Mouse (Mus musculus) midbrain, postnatal 0 days (tissue): Measurements from ENCODE around the gene Chst11. TPM values are rescaled to one million over a fixed set of nuclear protein-coding genes. Genes with fewer than 3 reads are reported as not detected.
A peak's percentile ranks its signal among the peaks of the same experiment; 100 is the strongest.

ENCODE experiments used
- ATAC-seq: fragments of 200-750 bp; cut with Nextera tagmentation; 2 replicates; pipeline ENCODE4 v1.8.0; 2017; ENCODE audit warnings: moderate number of reproducible peaks, mild to moderate bottlenecking, moderate TSS enrichment, moderate library complexity; ENCODE audit not compliant: low FRiP score
- DNase-seq: peaks from one replicate; pipeline ENCODE4 v3.0.0-alpha.2; 2015; ENCODE audit warnings: low spot score
- H3K27ac ChIP-seq: fragments of 300-500 bp; sonication (generic); 2 replicates; pipeline ENCODE4 v1.5.1; 2014; ENCODE audit warnings: low read depth, mild to moderate bottlenecking, low read length, mixed read lengths
- H3K27me3 ChIP-seq: fragments of 300-500 bp; sonication (generic); 2 replicates; pipeline ENCODE4 v1.6.1; 2014; ENCODE audit warnings: low read length, control low read depth, mixed read lengths; ENCODE audit not compliant: insufficient read depth
- H3K36me3 ChIP-seq: fragments of 300-500 bp; sonication (generic); 2 replicates; pipeline ENCODE4 v1.6.1; 2014; ENCODE audit warnings: low read length, control low read depth, mixed read lengths; ENCODE audit not compliant: insufficient read depth
- H3K4me1 ChIP-seq: fragments of 300-500 bp; sonication (generic); 2 replicates; pipeline ENCODE4 v1.6.1; 2014; ENCODE audit warnings: mild to moderate bottlenecking, control low read depth, antibody characterized with exemption, low read length, mixed read lengths; ENCODE audit not compliant: insufficient read depth
- H3K4me2 ChIP-seq: fragments of 300-500 bp; sonication (generic); 2 replicates; pipeline ENCODE4 v1.6.1; 2014; ENCODE audit warnings: low read depth, mild to moderate bottlenecking, low read length, mixed read lengths; ENCODE audit not compliant: poor library complexity, severe bottlenecking
- H3K4me3 ChIP-seq: fragments of 300-500 bp; sonication (generic); 2 replicates; pipeline ENCODE4 v1.5.1; 2014; ENCODE audit warnings: low read depth, mild to moderate bottlenecking, low read length, moderate library complexity
- H3K9ac ChIP-seq: fragments of 300-500 bp; sonication (generic); replicated peaks from 2 replicates; pipeline ENCODE4 v1.6.1; 2014; ENCODE audit warnings: mild to moderate bottlenecking, low read length, moderate library complexity, mixed read lengths; ENCODE audit not compliant: poor library complexity, severe bottlenecking
- H3K9me3 ChIP-seq: fragments of 300-500 bp; sonication (generic); 2 replicates; pipeline ENCODE4 v1.6.1; 2016; ENCODE audit warnings: low read length, control low read depth
- CTCF ChIP-seq: IDR thresholded peaks from 2 replicates; pipeline ENCODE4 v1.5.1; 2016; ENCODE audit warnings: antibody characterized with exemption, mild to moderate bottlenecking
- WGBS: fragments of 180-500 bp; shearing (Covaris S2); extraction: QIAGEN DNeasy Blood & Tissue Kit; methylation state at CpG from one replicate; pipeline ENCODE4 v1.1.7; 2014; 5-methylcytosine and 5-hydroxymethylcytosine counted together
- polyA plus RNA-seq: library from polyadenylated mRNA; unstranded; fragments of >200 nt; fragmentation: Nextera tagmentation; extraction: Ambion mirVana; gene quantifications from 2 replicates; pipeline ENCODE4 v1.2.1, GENCODE M21; 2015
- total RNA-seq: library from RNA; depleted of rRNA; stranded (reverse); fragments of >200 nt; gene quantifications from 2 replicates; pipeline ENCODE4 v1.2.3, GENCODE M21; 2014

Gene Chst11
- total and polyA plus RNA-seq, 2 experiments from 2014 or later: 2.8 to 20.5 TPM

DNA sequence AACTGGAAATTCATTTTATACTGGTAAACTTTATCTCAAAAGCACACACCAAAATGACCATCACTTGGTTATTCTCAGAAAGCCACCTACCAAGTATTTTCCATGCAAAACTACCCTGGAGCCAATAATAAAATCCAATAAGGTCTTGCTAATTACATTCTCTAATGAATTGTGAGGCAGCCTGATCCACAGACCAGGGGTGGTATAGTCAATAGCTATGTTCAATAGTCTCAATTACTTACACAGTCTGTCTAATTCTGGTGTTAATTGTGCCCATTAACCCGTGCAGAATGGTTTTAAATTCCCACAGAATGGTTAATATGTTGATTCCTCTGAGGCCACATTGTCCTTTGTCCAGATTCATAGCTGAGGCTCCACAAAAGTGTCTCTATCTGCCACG lies 233.5 kb downstream of the Chst11 start:
- no peaks in the 10 kb centered on the region for H3K9me3 ChIP-seq
- H3K4me2 ChIP-seq: no peak overlapping the region
- H3K27me3 ChIP-seq: no peaks in the 10 kb centered on the region
- no peak overlapping the region for H3K9ac ChIP-seq
- H3K27ac ChIP-seq: no peak overlapping the region
- no peak overlapping the region for H3K4me3 ChIP-seq
- TF ChIP-seq CTCF: no peak
- ATAC-seq (no peak), DNase-seq (no peak)
- H3K4me1 ChIP-seq: no peaks in the 10 kb centered on the region
- no peaks in the 10 kb centered on the region for H3K36me3 ChIP-seq
- WGBS: 52% methylated on average over 2 of the region's 2 CpGs

DNA sequence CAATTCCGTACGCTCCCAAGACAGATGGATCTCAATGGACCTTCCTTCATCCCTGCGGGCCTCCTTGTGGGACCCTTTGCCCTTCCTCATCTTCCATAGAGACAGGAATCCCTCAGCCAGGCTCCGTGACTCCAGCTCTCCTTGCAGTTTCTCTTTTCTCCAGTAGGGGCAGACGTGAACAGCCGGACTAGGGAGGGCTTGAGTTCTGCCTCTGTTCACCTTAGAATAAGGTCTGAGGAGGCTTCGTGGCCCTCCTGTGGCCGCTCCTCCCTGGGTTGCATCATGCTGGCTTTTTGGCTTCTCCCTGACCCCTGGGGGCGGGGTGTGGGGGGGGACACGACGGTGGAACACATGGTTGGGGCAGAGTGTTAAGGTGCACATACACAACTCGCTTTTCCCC lies 234.4 kb downstream of the Chst11 start:
- DNase-seq (peak; percentile 58), ATAC-seq (peak; percentile 44; the same call in 1 of the 2 replicates)
- Histone ChIP-seq H3K4me2 (no peak overlapping the region), H3K4me3 (no peak overlapping the region), H3K9me3 (no peaks in the 10 kb centered on the region), H3K36me3 (no peaks in the 10 kb centered on the region), H3K27ac (no peak overlapping the region), H3K27me3 (no peaks in the 10 kb centered on the region), H3K4me1 (no peaks in the 10 kb centered on the region), H3K9ac (no peak overlapping the region)
- TF ChIP-seq CTCF: peak; percentile 88
- WGBS: 28% methylated on average over 12 of the region's 12 CpGs

DNA sequence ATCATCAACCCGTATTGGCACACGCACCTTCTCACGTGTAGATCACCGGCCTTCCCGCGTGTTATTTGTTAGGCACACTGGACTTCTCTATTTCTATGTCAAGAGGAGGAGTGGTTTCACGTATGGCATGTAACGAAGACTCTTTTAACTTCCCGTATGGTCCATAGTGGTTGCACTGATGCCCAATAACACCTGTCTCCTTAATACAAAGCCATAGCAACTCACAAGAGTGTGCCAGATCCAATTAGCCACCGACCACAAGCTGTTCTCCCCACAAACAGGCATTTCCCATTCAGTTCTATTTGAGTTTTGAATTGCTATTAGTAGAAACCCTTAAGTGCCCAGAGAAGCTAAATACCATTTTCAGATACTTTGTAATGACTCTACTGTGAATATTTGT lies 234.9 kb downstream of the Chst11 start:
- ATAC-seq: no peak
- DNase-seq: no peak
- no peaks in the 10 kb centered on the region for H3K36me3 ChIP-seq
- H3K4me2 ChIP-seq: no peak overlapping the region
- no peaks in the 10 kb centered on the region for H3K27me3 ChIP-seq
- WGBS: 85% methylated on average over 10 of the region's 10 CpGs
- H3K4me1 ChIP-seq: no peaks in the 10 kb centered on the region
- no peak for TF ChIP-seq CTCF
- no peaks in the 10 kb centered on the region for H3K9me3 ChIP-seq
- no peak overlapping the region for H3K9ac ChIP-seq
- no peak overlapping the region for H3K4me3 ChIP-seq
- no peak overlapping the region for H3K27ac ChIP-seq

DNA sequence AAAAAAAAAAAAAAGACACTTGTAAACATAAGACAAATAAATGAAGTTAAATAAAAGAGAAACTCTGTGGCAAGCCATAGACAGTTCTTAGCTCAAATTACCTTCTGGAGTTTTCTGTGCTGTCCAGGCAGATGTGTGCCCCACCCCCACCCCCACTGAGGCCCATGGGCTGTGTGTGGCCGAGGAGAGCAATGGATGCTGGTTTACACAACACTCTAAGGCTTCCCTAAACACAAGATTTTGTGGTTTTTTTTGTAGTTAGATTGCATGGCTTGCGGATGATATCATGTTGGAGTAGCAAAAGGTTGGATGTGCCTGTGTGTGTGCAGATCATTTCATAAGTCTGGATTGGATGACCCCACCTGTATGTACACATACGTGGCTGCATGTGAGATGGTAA lies 235.5 kb downstream of the Chst11 start:
- no peak overlapping the region for H3K4me3 ChIP-seq
- no peaks in the 10 kb centered on the region for H3K27me3 ChIP-seq
- no peak for TF ChIP-seq CTCF
- H3K9me3 ChIP-seq: no peaks in the 10 kb centered on the region
- 89% methylated on average over 3 of the region's 3 CpGs for WGBS
- no peaks in the 10 kb centered on the region for H3K4me1 ChIP-seq
- DNase-seq: no peak
- no peak overlapping the region for H3K27ac ChIP-seq
- no peaks in the 10 kb centered on the region for H3K36me3 ChIP-seq
- no peak for ATAC-seq
- H3K4me2 ChIP-seq: no peak overlapping the region
- H3K9ac ChIP-seq: no peak overlapping the region

DNA sequence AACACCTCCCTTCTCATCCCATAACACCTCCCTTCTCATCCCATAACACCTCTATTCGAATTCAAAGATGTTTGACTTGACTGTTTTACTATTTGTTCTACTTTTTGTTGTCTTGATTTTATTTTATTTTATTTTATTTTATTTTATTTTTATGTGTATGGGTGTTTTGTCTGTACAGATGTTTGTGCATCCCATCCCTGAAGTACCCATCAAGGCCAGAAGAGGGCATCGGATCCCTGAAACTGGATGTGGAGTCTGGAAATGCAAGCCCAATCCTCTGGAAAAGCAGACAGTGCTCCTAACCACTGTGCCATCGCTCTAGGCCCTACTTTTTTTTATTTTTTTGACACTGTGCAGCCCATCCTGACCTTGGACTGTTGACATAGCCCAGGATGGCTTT lies 239.7 kb downstream of the Chst11 start:
- Histone ChIP-seq H3K36me3 (no peaks in the 10 kb centered on the region), H3K27me3 (no peaks in the 10 kb centered on the region), H3K4me2 (no peak overlapping the region), H3K9me3 (no peaks in the 10 kb centered on the region), H3K4me3 (no peak overlapping the region), H3K4me1 (no peaks in the 10 kb centered on the region), H3K27ac (no peak overlapping the region), H3K9ac (no peak overlapping the region)
- DNase-seq (no peak), ATAC-seq (no peak)
- WGBS: 44% methylated on average over 3 of the region's 3 CpGs
- peak; percentile 75 for TF ChIP-seq CTCF

DNA sequence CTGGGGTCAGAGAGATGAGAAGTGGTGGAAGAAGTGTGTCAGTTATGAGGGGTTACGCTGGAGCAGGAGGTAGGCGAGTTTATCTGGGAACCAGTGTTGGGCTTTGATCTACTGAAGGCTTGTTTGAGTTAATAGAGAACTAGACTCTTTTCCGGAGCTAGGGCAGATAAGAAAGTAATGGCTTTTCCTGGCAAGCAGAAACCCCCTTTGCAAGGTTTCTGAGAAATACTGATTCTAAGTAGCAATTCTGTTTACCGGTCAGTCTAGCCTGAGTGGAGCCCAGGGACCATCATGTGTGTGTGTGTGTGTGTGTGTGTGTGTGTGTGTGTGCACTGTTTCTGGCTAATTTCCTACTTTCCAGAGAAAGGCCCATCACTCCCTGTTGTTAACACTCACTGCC lies 243.3 kb downstream of the Chst11 start:
- 89% methylated on average over 4 of the region's 4 CpGs for WGBS

More for the DNA sequence above, 243.3 kb downstream of the Chst11 start:
- no peak overlapping the region for H3K4me3 ChIP-seq
- H3K4me2 ChIP-seq: no peak overlapping the region
- H3K36me3 ChIP-seq: no peaks in the 10 kb centered on the region
- ATAC-seq: no peak
- no peaks in the 10 kb centered on the region for H3K27me3 ChIP-seq
- H3K9me3 ChIP-seq: no peaks in the 10 kb centered on the region
- no peak overlapping the region for H3K27ac ChIP-seq
- H3K9ac ChIP-seq: no peak overlapping the region
- DNase-seq: no peak
- H3K4me1 ChIP-seq: no peaks in the 10 kb centered on the region
- TF ChIP-seq CTCF: no peak
